Mouse (Mus musculus) cortical plate, adult 2 months (tissue): ENCODE results near the gene Gpr12. TPM values are rescaled to one million over a fixed set of nuclear protein-coding genes. Genes with fewer than 3 reads are reported as not detected.

Experiments
- H3K27ac ChIP-seq: fragments of 200-500 bp; 2 replicates; pipeline ENCODE4 v1.5.1; 2012; ENCODE audit warnings: low read length, control low read depth, inconsistent platforms; ENCODE audit not compliant: insufficient read depth
- H3K4me1 ChIP-seq: fragments of 200-500 bp; 2 replicates; pipeline ENCODE4 v1.6.1; 2011; ENCODE audit warnings: low read length; ENCODE audit not compliant: control insufficient read depth, insufficient read depth
- H3K4me3 ChIP-seq: fragments of 200-500 bp; 2 replicates; pipeline ENCODE4 v1.5.1; 2011; ENCODE audit warnings: mild to moderate bottlenecking, low read length, control low read depth; ENCODE audit not compliant: insufficient read depth
- CTCF ChIP-seq: fragments of 200-500 bp; IDR thresholded peaks from 2 replicates; pipeline ENCODE4 v1.5.1; 2011; ENCODE audit warnings: mild to moderate bottlenecking, control low read depth, low read length; ENCODE audit not compliant: insufficient read depth; ENCODE audit errors: extremely low read depth
- POLR2A ChIP-seq: fragments of 200-500 bp; IDR thresholded peaks from 2 replicates; pipeline ENCODE4 v1.6.1; 2011; ENCODE audit warnings: mild to moderate bottlenecking, low read length, control low read depth; ENCODE audit not compliant: insufficient read depth; ENCODE audit errors: extremely low read depth
- polyA plus RNA-seq: library from polyadenylated mRNA; depleted of rRNA; stranded (reverse); fragments of >200 nt; gene quantifications from 2 replicates; pipeline ENCODE4 v1.2.3, GENCODE M21; 2012; rRNA removed

The Gpr12 gene
- 37.7 and 41.2 TPM in 2 replicates for polyA plus RNA-seq

- Histone ChIP-seq H3K4me3 (peak within 1 kb of the TSS; percentile 81), H3K4me1 (no peaks in the 10 kb centered on the region), H3K27ac (peak within 1 kb of the TSS; percentile 62; the same call in 1 of the 2 replicates)
- TF ChIP-seq POLR2A (peak; percentile 49; the same call in 1 of the 2 replicates), CTCF (no peak)
Measured at GRCm38 (mm10) chr5:146584478-146585306, at the start of gene Gpr12. Gene Gpr12 (minus strand): TSS chr5:146585239.

- Histone ChIP-seq H3K27ac (no peak overlapping the region), H3K4me3 (no peak overlapping the region)
- TF ChIP-seq CTCF = no peak
- TF ChIP-seq POLR2A = no peak
Measured at GRCm38 (mm10) chr5:146631602-146632001, 46.6 kb upstream of the Gpr12 start.

GRCm38 (mm10) chr5:146630961-146631360 lies 45.9 kb upstream of the Gpr12 start:
- H3K4me1 ChIP-seq = peaks cover 13% of the 10 kb centered on the region
- H3K27ac ChIP-seq = no peak overlapping the region
- no peak overlapping the region for H3K4me3 ChIP-seq
- TF ChIP-seq CTCF (no peak), POLR2A (no peak)

More at GRCm38 (mm10) chr5:146631602-146632001, 46.6 kb upstream of the Gpr12 start:
- H3K4me1 ChIP-seq = peaks cover 11% of the 10 kb centered on the region

GRCm38 (mm10) chr5:146629636-146630035 lies 44.6 kb upstream of the Gpr12 start:
- peaks cover 20% of the 10 kb centered on the region for H3K4me1 ChIP-seq
- TF ChIP-seq CTCF (no peak), POLR2A (no peak)
- no peak overlapping the region for H3K4me3 ChIP-seq
- H3K27ac ChIP-seq = no peak overlapping the region

- Histone ChIP-seq H3K4me1 (peaks cover 20% of the 10 kb centered on the region), H3K27ac (peak overlapping the region; percentile 94), H3K4me3 (no peak overlapping the region)
- TF ChIP-seq CTCF = no peak
- TF ChIP-seq POLR2A = no peak
Measured at GRCm38 (mm10) chr5:146628804-146629203, 43.8 kb upstream of the Gpr12 start.

- peak overlapping the region; percentile 45 for H3K27ac ChIP-seq
- H3K4me1 ChIP-seq = peaks cover 20% of the 10 kb centered on the region
- H3K4me3 ChIP-seq = no peak overlapping the region
- no peak for TF ChIP-seq CTCF
- TF ChIP-seq POLR2A = no peak
Measured at GRCm38 (mm10) chr5:146627901-146628300, 42.9 kb upstream of the Gpr12 start.

GRCm38 (mm10) chr5:146625635-146626311 lies 40.7 kb upstream of the Gpr12 start:
- Histone ChIP-seq H3K4me3 (no peak overlapping the region), H3K4me1 (peaks cover 22% of the 10 kb centered on the region), H3K27ac (peak overlapping the region; percentile 43; the same call in 1 of the 2 replicates)
- TF ChIP-seq CTCF (no peak), POLR2A (no peak)

- TF ChIP-seq CTCF (no peak), POLR2A (no peak)
Measured at GRCm38 (mm10) chr5:146611830-146612229, 26.8 kb upstream of the Gpr12 start.

GRCm38 (mm10) chr5:146611009-146611408 lies 26.0 kb upstream of the Gpr12 start:
- H3K4me1 ChIP-seq = no peaks in the 10 kb centered on the region
- TF ChIP-seq CTCF = no peak
- TF ChIP-seq POLR2A = no peak
- H3K27ac ChIP-seq = no peak overlapping the region
- H3K4me3 ChIP-seq = no peak overlapping the region

More at GRCm38 (mm10) chr5:146611830-146612229, 26.8 kb upstream of the Gpr12 start:
- H3K27ac ChIP-seq = no peak overlapping the region
- no peak overlapping the region for H3K4me3 ChIP-seq
- H3K4me1 ChIP-seq = no peaks in the 10 kb centered on the region
